Mouse (Mus musculus): ENCODE data around the gene Adk. TPM values are rescaled to one million over a fixed set of nuclear protein-coding genes. Genes with fewer than 3 reads are reported as not detected.

The Adk gene
- polyA plus RNA-seq (2017; shearing (Covaris generic)) = 100 to 1,000 TPM in 2 of 3 experiments, 10 to 100 TPM in 1; 84.7 to 128 (median 118) TPM

DNA sequence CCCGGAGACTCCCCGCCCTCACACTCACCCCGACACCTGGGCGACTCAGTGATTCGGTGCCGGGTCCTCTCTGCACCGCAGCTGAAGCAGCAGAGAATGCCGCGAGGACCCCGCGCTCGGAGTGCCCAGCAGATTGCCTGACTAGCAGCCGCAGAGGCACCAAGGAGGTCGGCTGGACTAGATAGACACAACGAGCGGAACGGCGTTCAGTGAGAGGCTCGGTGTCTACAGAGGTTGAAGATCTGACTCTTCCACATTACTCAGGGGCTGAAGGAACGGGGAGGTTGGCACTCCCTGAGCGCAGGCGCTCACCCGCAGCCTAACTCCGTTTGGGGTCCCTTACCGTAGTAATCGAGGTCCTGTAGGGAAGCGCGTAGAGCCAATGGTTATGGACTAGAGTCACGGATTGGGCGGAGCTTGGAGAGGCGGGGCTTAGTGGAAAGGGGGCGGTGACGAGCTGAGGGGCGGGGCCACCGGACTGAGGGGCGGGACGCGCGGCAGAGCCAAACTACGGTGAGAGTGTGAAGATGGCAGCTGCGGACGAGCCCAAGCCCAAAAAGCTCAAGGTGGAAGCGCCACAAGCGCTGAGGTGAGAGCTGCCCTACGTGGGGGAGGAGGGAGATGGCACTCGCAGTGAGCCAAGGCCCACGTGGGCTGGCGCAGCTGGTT is at the start of gene Adk, which contains the start of gene Ap3m1:
Gene Adk, plus strand, starts transcription at position 463 of the 669 bp plus-strand sequence.
Gene Ap3m1, minus strand, starts transcription at position 397 of the 669 bp plus-strand sequence.
- peak; percentile 88 for ATAC-seq

DNA sequence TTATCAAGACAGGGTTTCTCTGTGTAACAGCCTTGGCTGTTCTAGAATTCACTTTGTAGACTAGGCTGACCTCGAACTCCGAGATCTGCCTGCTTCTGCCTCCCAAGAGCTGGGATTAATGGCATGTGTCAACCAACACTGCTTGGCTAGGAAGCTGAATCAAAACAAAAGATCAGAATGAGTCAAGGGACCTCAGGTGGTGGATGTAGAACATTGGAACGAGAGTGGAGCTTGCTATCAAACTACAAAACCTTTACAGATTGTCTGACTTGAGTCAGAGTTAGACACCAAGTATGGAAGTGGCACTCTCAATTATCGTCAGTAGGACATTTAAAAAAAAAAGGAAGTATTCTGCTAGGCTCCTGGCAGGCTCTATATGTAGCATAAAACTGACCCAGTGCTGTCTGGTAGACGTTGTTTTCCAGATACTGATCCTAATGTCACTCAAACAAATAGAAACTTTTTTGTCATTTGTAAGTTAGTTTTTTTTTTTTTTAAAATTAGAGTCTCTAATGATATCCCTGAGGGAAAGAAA is 38.5 kb upstream of the Adk start:
- ATAC-seq = no peak

DNA sequence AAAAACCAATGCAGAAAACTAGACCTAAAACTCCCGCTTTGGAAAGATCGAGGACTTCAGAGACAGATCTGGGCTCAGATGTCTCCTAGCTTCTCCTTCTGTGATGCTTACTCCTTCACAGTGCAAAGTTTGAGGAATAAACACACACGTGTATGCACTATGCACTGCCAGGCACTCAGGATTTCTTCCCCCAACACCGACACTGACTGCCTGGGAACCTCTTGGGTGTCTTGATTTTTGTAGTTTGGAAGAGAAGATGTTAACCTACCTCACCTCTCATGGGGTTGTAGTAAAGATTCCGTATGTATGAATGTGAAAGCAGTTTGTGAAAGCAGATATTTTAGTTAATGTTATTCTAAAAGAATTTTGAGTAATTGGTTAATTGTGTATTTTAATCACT is 34.5 kb upstream of the Adk start:
- no peak for ATAC-seq

DNA sequence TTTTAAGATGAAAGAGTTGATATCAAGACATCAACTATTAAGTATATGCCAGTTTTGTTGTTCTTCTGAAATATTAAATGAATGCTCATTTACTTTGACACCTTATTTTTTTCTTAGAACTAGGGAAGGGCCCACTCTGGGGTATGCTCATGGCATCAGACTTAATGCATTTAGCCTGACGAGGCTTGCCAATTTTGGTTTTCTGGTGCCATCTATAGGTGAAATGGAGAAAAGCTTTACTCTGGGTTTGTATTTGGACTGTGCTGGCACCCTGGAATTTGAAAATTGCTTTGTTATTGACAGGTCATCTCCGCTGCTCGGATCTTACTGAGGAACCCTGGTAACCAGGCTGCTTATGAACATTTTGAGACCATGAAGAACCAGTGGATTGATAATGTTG is 33.4 kb upstream of the Adk start:
- ATAC-seq = peak; percentile 82

DNA sequence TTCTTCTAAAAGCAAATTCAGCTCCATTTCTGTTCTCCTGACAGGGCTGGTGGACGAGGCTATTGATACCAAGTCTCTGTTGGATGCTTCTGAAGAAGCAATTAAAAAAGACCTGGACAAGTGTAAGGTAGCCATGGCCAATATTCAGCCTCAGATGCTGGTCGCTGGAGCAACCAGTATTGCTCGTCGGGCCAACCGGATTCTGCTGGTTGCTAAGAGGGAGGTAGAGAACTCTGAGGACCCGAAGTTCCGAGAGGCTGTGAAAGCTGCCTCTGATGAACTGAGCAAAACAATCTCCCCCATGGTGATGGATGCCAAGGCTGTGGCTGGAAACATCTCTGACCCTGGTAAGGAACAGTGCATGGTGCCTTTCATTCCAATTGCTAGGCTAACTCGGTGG is 31.9 kb upstream of the Adk start:
- ATAC-seq = no peak

DNA sequence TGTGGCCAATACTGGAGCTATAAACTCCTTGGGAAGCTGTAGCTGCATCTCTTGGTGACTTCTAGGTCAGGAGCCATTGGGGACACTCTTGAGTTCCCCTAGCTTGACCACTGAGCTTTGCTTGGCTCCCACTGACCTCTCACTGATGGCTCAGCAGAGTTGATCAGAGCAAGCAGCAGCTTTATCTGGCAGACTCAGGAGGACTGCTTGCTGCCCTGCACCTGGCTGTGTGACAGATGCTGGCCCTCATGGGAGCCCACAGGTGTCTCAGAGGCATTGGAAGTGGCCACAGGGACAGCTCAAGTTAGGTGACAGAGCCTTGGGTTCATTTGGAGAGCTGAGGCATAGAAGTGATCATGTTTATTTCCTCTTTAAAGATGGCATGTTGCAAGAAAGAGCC is 24.8 kb upstream of the Adk start:
- no peak for ATAC-seq

DNA sequence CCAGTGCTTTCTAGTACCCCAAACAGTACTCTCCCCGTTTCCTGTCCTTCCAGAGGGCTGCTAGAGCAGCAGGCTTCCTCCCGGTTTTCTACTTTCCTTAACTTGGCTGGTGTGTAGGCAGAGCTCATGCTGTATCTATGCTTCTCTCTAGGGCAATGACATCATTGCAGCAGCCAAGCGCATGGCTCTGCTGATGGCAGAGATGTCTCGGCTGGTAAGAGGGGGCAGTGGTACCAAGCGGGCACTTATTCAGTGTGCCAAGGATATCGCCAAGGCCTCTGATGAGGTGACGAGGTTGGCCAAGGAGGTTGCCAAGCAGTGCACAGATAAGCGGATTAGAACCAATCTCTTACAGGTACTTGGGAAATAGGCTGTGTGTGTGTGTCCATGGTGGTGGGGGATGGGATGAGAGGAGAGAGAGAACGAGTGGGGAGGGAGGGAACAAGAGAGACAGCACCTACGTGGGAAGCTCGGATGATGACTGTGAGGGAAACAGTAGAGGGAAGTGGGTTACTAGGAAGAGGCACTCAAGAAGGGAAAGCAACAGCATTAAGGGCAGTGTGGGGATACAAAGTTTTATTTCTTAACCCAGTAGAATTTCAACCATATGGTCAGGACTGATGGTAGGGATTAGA is 23.2 kb upstream of the Adk start:
- ATAC-seq = no peak

DNA sequence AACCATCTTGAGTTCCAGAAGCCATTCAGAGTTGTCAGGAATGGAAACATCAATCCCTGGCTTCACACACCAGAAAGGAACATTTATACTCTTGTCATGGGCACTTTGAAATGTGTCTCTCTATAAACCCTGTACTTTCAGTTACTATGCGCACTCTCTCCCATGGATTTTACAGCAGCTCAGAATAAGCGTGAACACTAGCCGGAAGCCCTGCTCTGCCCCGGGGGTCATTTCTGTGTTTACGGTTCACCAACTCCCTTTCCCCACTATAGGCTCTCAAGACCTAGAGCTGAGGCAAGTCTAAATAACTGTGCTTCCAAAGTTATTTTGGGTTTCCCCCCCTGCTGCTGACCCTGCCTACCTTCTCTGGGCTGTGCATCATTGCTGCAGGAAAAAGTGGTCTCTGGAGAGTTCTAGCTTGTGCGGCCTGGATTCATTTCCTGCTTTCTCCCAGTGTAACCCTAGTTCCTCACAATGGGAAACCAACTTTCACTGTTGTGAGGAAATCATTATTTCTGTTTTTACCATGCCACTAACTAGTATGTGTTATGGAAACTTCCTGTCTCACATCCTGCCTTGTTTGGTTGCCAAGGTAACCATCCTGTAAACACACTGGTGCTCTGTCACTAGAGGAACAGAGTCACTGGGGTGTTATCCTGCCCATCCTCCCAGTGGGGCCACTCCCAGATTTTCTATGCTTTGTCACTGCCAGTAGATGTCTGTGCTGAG is 20.4 kb upstream of the Adk start:
- ATAC-seq = peak; percentile 98

DNA sequence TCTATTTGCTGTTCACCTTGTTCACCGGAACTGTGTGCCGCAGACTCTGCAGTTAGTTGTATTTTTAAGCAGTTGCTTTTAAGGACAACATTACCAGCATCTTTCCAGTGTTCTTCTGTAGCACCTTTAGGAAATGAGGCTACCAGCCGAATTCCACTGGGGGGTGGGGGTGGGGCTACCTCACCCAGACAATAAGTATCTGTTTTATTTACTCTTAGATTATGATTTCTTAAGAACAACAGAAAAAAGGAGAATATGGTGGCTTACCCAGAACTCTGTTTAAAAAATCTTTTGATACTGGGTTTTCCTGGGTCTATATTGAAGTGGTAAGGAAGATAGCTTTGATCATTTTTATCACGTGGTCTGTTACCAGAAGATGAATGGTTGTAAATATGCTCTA is 18.1 kb upstream of the Adk start:
- peak; percentile 27 for ATAC-seq

DNA sequence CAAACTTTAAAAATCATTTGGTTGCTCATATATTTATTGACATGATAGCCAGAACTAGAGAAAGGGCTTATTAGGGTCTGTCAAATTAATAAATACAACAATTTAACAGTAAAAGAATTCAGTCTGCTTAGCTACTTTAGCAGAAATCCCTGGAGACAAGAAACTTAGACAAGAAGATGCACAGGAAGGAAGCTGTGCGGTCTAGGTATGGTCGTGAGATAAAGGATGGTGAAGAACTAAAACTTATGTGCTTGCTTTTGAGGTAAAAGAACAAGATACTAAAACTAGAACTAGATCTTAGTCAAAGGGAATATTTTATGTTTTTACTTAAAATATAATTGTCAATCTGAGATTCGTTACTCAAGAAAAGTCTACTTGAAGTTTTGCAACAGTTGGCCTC is 17.6 kb upstream of the Adk start:
- no peak for ATAC-seq

DNA sequence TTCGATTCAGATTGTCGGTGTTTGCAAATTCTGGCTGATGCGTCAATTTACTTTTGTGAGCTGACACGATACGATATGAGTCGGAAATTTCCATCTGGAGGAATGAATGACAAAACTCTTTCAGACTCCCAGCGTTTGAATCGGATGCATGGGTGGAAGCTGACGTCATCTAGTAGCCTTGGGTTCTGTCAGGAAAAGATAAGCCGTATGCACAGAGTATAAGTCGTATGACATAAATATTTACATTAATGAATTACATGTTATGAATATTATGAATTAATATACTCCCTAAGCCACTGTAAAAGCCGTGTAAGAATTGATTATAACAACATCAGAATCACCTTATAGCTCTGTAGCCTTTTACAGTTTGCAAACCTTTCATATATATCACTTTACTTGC is 13.3 kb upstream of the Adk start:
- no peak for ATAC-seq

DNA sequence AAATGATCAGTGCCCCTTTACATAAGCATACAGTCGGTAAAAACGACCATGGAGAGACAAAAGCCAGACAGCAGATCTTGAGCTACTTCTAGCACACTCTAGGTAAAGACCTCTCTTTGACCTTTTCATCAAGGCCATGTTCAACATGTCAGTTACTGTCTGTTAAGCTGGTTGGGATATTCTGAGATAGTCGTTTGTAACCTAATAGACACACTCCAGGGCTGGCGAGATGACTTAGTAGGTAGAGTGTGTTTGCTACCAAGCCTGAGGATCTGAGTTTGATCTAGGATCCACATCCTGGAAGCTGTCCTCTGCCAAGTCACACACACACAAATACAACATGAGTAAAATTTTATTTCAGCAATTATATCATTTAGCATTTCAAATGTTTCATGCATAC is 12.8 kb upstream of the Adk start:
- ATAC-seq = no peak

DNA sequence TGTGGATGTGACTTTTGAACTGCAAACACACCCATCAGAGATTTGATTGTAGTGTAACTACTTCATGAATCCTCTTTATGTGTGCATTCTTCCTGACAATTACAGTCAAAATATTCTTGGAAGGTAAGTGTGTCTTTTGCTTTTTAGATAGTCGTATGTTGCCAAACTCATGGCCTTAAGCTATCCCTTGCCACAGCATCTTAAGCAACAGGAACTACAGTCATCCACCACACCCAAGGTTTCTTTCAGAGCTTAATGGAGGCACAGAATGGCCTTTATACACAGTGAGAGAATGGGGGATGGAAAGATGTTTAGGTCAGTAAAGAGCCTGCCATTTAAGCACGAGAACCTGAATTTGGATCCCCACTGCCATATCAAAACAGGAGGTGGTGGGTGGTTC is 4.5 kb upstream of the Adk start:
- no peak for ATAC-seq

DNA sequence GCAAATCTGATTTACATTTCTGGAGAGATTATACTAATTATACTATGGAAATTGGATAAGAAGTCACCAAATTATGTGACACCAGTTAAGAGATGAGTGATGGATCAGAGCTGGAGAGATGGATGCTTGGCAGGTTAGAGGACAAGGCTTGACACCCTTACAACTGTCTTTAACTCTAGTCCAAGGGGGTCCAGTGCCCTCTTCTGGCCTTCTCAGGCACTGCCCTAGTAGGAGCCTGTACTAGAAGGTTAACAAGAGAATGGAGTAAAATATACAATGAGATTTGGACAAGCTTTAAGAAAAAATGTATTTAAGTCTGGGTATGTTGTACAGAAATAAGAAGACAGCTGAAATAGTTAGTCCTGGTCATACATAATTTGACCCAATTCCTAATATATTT is 3.5 kb upstream of the Adk start:
- no peak for ATAC-seq

DNA sequence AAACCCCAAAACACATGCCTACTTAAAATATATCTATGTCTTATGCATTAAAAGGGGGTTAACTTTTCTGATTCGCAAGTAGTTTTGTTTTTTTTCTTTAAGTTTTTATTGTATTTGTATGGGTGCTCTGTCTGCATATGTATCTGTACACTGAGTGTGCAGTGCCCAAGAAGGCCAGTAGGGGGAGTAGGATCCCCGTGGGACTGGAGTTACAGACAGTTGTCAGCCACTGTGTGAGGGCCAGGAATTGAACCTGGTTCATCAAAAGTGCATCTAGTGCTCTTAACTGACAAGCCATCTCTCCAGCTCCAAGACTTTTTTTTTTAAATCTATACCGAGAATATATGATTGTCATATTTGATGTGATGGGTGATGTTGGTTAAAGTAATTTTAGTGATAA is 1.6 kb upstream of the Adk start:
- no peak for ATAC-seq

DNA sequence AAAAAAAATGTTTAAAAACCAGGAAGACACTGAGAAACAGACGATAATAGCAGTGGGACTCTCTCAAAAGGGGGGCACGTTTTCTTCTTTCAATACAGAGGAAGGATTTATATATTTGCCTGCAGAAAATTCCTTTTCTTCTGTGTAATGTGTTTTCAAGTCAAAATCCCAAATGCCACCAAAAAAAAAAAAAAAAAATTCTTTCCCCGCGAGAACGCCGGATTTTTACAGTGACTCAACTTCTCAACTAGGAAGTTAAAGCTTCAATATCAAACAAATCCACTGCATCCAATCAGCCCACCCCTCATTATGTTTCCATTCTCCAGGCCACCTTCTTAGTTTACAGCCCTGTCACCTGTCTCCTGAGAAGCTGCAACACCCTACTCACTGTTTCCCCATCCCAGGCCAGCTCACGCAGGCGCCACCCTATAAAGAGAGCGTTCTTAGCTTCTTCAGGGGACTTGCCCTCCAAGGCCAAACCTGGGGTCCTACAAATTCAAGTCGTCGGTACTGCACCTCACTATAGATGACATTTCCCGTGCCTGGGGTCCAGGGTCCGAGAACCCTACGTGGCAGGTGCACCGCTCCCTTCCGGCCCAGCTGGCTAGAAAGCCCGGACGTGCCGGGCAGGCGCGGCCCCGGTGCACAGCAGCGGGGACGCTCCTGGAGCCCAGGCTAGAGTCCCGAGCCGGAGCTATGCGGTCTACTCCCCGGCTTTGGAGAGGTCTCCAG is 828 bp upstream of the Adk start:
- peak; percentile 51 for ATAC-seq

DNA sequence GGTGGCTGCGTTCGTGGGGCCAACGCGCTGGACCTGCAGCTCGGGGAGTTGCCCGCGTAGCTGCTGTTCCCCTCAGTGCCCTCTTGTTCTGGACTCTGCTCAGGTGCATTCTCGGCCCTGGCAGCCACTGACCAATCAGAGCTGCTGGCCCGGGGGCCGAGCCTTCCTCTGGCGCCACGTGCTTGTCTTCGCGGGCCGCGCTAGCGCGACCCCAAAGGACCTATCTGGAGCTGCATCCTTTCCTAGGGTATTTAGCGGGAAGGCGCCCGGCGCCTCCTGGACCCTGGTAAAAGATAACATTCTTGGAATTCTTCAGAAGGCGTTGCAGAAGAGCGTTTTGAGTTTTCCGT is 382 bp downstream of the Adk start:
- ATAC-seq = peak; percentile 6

DNA sequence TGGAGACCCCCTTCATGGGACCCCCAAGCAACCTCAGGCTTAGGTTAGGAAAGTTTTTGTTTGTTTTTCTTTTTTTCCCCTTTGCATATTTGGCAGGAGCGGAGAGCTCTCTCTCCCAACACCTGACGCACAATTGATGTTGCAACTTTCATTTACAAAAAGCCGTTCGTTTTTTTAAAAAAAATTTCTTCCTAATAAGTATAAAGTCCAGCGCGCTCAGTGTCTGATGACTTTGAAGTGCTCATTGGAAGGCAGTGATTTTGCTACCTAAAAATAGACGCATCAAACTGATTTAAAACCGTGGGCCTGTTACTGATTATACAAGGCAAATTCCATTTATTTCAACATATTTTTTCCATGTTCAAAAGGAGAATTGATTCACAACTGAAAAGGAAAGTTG is 777 bp downstream of the Adk start:
- no peak for ATAC-seq

DNA sequence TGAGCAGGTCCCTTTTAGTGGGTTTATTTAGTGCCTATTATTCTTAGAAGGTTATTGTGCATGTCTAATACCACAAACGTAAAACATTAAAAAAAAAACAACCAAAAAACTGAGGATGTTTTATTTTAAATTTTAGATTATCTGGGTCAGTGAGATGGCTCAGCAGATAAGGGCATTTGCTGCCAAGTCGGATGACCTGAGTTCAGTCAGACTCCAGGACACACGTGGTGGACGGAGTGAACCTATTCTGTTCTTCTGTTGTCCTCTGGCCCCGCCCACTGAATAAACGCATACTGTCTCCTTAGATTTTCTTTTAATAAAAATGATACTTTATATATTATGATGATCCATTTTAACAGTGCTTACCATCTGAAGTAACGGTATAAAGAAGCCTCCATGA is 1.2 kb downstream of the Adk start:
- no peak for ATAC-seq

DNA sequence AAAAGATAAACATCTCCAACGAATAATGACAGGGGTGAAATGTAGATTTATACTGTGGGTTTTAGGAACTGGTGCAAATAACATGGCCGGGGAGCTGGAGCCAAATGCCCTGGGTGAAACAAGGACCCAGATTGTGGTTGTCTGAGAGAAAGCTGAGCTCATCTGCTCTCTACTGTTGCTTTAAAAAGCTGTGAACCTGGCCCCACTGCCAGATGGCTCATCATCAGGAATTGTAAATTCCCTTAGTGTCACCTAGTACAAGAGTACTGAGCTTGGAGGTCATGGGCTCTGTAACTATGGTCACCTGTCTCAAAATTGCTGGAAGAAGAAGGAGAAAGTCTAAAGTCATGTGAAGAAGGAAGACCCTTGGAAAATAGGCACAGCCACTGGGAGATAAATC is 6.6 kb downstream of the Adk start:
- no peak for ATAC-seq

DNA sequence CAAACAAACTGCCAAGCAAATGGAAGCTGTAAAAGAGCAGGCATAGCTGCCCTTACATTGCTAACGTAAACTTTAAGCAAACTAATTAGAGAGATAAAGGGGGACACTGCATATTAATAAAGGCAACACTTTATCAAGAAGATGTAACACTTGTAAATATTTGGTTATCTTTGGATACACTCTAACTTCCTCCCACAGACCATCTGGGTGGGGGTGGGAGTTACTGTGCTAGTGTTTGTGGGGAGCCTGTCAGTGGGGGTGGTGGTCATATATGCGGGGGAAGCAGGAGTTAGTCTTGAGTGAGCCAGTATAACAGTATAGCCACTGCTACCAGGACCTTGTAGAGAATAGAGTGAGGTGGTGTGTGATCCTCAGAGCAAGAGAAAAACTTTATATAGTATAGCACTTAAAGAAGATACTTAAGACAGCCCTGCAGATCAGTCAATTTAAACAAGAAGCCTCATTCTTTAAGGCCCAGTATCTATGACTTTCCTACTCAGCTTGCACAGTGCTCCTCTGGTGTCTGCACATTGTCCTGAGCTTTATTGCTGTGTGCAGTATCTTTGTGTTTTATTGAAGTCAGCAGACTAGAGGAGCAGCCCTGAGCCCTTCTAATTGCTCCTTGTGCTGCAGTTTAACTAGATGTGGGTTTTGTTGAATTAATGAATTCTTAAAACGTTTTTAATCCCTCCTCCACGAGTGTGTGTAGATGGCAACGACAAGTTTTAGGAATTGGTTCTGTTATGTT is 10.6 kb downstream of the Adk start:
- ATAC-seq = no peak

DNA sequence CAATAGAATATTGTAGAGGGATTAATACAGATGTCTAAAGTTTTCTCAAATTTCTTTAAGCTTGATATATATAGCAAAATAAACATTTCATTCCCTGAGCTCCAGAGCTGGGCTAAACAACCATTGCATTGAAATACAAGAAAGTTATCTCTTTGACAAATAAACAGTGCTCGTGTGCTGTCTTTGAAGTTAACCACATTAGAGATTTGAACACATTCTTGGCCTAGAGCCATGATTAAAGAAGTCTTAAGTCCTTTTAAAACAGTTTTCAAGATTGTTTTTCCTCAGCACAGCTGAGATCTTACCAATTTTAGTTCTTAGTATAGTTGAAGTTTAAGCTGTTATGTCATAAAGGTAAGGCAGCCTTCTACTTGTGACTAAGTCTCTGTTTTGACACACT is 11.9 kb downstream of the Adk start:
- ATAC-seq = peak; percentile 71
